Mouse (Mus musculus): ENCODE data around the gene Ncl.

DNA sequence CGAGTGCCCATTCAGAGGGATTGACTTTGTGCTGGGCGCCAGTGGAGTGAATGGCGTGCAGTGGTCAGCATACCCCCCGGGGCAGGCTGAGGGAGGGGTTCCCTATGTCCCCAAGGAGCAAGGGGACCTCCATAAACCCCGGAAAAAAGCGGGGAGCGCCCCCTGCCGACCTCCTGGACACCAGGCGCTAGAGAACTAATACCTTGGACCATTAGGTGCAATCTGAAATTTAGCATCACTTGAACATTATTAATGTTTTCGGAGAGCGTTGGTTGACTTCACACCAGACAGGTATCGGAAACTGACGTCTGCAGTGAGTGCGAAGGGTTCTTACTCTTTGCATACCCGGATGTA is 45.5 kb downstream of the Ncl start:
- no peak for TF ChIP-seq POLR2A (IDR thresholded peaks at IDR 0.05; ENCODE audit: borderline replicate concordance, extremely low read depth, insufficient read depth, insufficient read length, poor library complexity, severe bottlenecking)
- peak; percentile 36 for TF ChIP-seq CTCF (IDR thresholded peaks at IDR 0.05; ENCODE audit: borderline replicate concordance, extremely low read depth, insufficient read depth, insufficient read length)

Measured in brain, embryonic 14.5 days (tissue).